Mouse (Mus musculus) limb, embryonic 12.5 days (tissue): Measurements from ENCODE around the gene Tstd1. TPM values are rescaled to one million over a fixed set of nuclear protein-coding genes. Genes with fewer than 3 reads are reported as not detected.

Experiments
- ATAC-seq: fragments of 200-750 bp; cut with Nextera tagmentation; 2 replicates; pipeline ENCODE4 v1.8.0; 2017; ENCODE audit warnings: low read depth, moderate TSS enrichment; ENCODE audit not compliant: insufficient number of reproducible peaks, insufficient read depth, low FRiP score, low TSS enrichment
- H3K27ac ChIP-seq: fragments of 300-500 bp; sonication (generic); 2 replicates; pipeline ENCODE4 v1.5.1; 2016; ENCODE audit warnings: mild to moderate bottlenecking, moderate library complexity
- H3K27me3 ChIP-seq: fragments of 300-500 bp; sonication (generic); 2 replicates; pipeline ENCODE4 v1.6.1; 2016; ENCODE audit warnings: mild to moderate bottlenecking, moderate library complexity
- H3K36me3 ChIP-seq: fragments of 300-500 bp; sonication (generic); 2 replicates; pipeline ENCODE4 v1.6.1; 2016; ENCODE audit warnings: mild to moderate bottlenecking, moderate library complexity
- H3K4me1 ChIP-seq: fragments of 300-500 bp; sonication (generic); replicated peaks from 2 replicates; pipeline ENCODE4 v1.6.1; 2016
- H3K4me2 ChIP-seq: fragments of 300-500 bp; sonication (generic); 2 replicates; pipeline ENCODE4 v1.6.1; 2016; ENCODE audit warnings: mild to moderate bottlenecking, moderate library complexity
- H3K4me3 ChIP-seq: fragments of 300-500 bp; sonication (generic); replicated peaks from 2 replicates; pipeline ENCODE4 v1.5.1; 2016; ENCODE audit warnings: mild to moderate bottlenecking
- H3K9ac ChIP-seq: fragments of 300-500 bp; sonication (generic); replicated peaks from 2 replicates; pipeline ENCODE4 v1.6.1; 2016; ENCODE audit warnings: mild to moderate bottlenecking, moderate library complexity
- H3K9me3 ChIP-seq: fragments of 300-500 bp; sonication (generic); 2 replicates; pipeline ENCODE4 v1.6.1; 2016; ENCODE audit warnings: mild to moderate bottlenecking, moderate library complexity
- WGBS: fragments of 180-500 bp; shearing (Covaris S2); methylation state at CpG from one replicate; pipeline ENCODE4 v1.1.7; 2016; 5-methylcytosine and 5-hydroxymethylcytosine counted together
- polyA plus RNA-seq: library from polyadenylated mRNA; unstranded; fragments of >200 nt; fragmentation: Nextera tagmentation; extraction: Ambion mirVana; gene quantifications from 2 replicates; pipeline ENCODE4 v1.2.1, GENCODE M21; 2016

Tstd1 gene
- polyA plus RNA-seq, 1 experiment from 2014 or later = 7.5 TPM

- Histone ChIP-seq H3K27ac (no peak overlapping the region), H3K36me3 (peaks cover 66% of the 10 kb centered on the region), H3K4me1 (no peaks in the 10 kb centered on the region), H3K4me2 (no peak overlapping the region), H3K9ac (no peak overlapping the region), H3K27me3 (no peaks in the 10 kb centered on the region), H3K4me3 (no peak overlapping the region), H3K9me3 (no peaks in the 10 kb centered on the region)
- WGBS = 66% methylated on average over 12 of the region's 12 CpGs
- no peak for ATAC-seq
These were observed 715 bp downstream of the Tstd1 start for GRCm38 (mm10) chr1:171419291-171419882.

GRCm38 (mm10) chr1:171419905-171420304 lies 1.2 kb downstream of the Tstd1 start:
- no peak overlapping the region for H3K4me3 ChIP-seq
- H3K27me3 ChIP-seq = no peaks in the 10 kb centered on the region
- no peak for ATAC-seq
- peaks cover 62% of the 10 kb centered on the region for H3K36me3 ChIP-seq
- no peak overlapping the region for H3K9ac ChIP-seq
- H3K9me3 ChIP-seq = no peaks in the 10 kb centered on the region
- no peak overlapping the region for H3K27ac ChIP-seq
- no peak overlapping the region for H3K4me2 ChIP-seq
- no peaks in the 10 kb centered on the region for H3K4me1 ChIP-seq
- WGBS = 85% methylated on average over 5 of the region's 5 CpGs

- Histone ChIP-seq H3K27me3 (no peaks in the 10 kb centered on the region), H3K4me3 (no peak overlapping the region), H3K9ac (no peak overlapping the region), H3K36me3 (peaks cover 35% of the 10 kb centered on the region), H3K4me2 (no peak overlapping the region), H3K27ac (no peak overlapping the region), H3K9me3 (no peaks in the 10 kb centered on the region), H3K4me1 (no peaks in the 10 kb centered on the region)
- WGBS = 90% methylated on average over 8 of the region's 8 CpGs
- ATAC-seq = no peak
These were observed 3.9 kb downstream of the Tstd1 start for GRCm38 (mm10) chr1:171422504-171423095.

DNA sequence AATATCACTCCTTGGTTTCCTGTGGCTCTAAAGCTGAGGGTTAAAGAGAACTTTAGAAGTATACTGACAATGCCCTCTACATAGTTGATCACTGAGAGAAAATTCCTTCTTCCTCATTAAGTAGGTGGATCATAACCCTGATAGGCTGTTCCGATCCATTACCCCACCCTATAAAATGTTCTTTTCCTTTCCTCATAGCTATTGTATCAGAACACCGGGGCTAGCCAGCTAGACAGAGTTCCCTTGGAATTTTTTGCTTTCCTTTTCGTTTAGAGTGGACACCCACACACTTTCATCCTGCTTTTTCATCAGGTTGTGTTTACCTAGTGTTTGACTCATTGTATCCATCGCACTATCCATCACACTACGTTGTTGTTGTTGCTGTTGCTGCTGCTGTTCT lies 6.0 kb downstream of the Tstd1 start:
- no peaks in the 10 kb centered on the region for H3K4me1 ChIP-seq
- no peak overlapping the region for H3K27ac ChIP-seq
- 79% methylated on average over 5 of the region's 5 CpGs for WGBS
- H3K9me3 ChIP-seq = no peaks in the 10 kb centered on the region
- no peak overlapping the region for H3K4me3 ChIP-seq
- no peak overlapping the region for H3K4me2 ChIP-seq
- no peak overlapping the region for H3K9ac ChIP-seq
- no peaks in the 10 kb centered on the region for H3K27me3 ChIP-seq
- peaks cover 15% of the 10 kb centered on the region for H3K36me3 ChIP-seq
- ATAC-seq = no peak

DNA sequence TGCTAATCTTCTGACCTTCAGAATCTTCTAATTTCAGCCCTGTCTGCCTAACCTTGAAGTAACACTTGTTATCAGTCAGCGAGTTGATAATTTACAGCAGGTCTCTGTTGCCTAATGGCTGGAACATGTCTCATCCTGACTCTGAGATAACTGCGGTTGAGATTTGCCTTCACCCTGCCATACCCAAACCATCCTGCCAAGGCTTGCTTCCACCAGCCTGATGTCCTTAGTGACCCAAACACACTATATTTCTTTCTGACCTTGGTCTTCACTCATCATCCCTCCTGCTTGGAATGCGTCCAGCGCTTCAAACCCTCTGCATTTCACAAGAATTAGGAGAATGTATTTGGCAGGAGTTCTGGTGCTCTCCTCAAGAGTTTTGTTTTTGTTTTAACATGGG lies 6.5 kb downstream of the Tstd1 start:
- Histone ChIP-seq H3K4me3 (no peak overlapping the region), H3K9me3 (no peaks in the 10 kb centered on the region), H3K36me3 (peaks cover 11% of the 10 kb centered on the region), H3K27ac (no peak overlapping the region), H3K4me1 (no peaks in the 10 kb centered on the region), H3K9ac (no peak overlapping the region), H3K27me3 (no peaks in the 10 kb centered on the region), H3K4me2 (no peak overlapping the region)
- ATAC-seq = no peak
- WGBS = 72% methylated on average over 4 of the region's 4 CpGs

DNA sequence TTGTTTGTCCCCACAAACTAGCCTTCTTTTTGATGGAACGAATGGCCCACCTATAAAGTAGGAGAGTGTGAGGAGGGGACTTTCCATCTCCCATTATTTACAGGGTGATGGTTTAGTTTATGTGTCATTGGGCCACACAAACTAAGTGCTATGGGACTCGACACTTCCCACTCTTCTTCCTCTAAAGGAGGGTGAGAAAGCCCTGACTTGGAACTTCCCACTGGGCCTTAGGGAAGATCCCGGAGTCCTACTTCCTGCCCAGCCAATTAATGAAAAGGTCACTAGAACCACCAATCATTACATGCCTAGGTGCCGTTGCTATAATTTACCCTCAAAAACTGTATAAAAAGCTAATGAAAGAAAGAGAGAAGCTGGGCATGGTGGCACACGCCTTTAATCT lies 13.5 kb downstream of the Tstd1 start:
- Histone ChIP-seq H3K4me1 (peaks cover 10% of the 10 kb centered on the region), H3K36me3 (no peaks in the 10 kb centered on the region), H3K27me3 (peaks cover 18% of the 10 kb centered on the region), H3K27ac (no peak overlapping the region), H3K4me2 (no peak overlapping the region), H3K9ac (no peak overlapping the region), H3K4me3 (no peak overlapping the region), H3K9me3 (no peaks in the 10 kb centered on the region)
- WGBS = 68% methylated on average over 5 of the region's 5 CpGs
- no peak for ATAC-seq

DNA sequence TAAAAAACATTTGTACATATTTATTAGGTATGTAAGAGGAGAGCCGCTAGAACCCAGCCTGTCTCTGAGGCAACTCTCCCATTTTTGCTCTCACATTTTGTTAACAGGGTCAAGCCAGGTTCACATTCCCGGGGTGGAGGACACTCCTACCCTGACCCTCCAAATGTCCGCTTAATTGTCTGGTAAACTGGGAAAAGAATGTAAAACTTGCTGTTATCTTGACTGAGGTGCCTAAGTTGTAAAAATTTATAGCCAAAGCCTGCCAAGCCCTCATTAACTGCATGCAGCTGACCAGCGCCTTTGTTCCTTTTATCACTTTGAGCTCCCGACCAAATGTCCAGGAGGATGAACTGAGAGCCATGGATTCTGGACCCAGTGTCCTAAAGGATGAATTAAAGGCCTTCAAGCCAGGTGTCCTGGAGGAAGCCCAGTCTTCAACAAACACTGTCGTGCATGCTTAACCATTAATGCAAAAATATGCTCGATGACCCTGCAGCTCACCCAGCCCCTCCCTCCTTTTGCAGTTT lies 16.7 kb downstream of the Tstd1 start:
- Histone ChIP-seq H3K4me2 (no peak overlapping the region), H3K4me3 (no peak overlapping the region), H3K9ac (no peak overlapping the region), H3K9me3 (no peaks in the 10 kb centered on the region), H3K36me3 (no peaks in the 10 kb centered on the region), H3K27me3 (peaks cover 47% of the 10 kb centered on the region), H3K4me1 (peaks cover 37% of the 10 kb centered on the region), H3K27ac (no peak overlapping the region)
- WGBS = 8% methylated on average over 7 of the region's 7 CpGs
- no peak for ATAC-seq

GRCm38 (mm10) chr1:171435974-171436373 lies 17.3 kb downstream of the Tstd1 start:
- Histone ChIP-seq H3K9me3 (no peaks in the 10 kb centered on the region), H3K4me2 (no peak overlapping the region), H3K4me1 (peaks cover 38% of the 10 kb centered on the region), H3K27ac (no peak overlapping the region), H3K4me3 (no peak overlapping the region), H3K9ac (no peak overlapping the region), H3K27me3 (peaks cover 47% of the 10 kb centered on the region), H3K36me3 (no peaks in the 10 kb centered on the region)
- ATAC-seq = no peak
- 28% methylated on average over 1 of the region's 1 CpGs for WGBS

GRCm38 (mm10) chr1:171437264-171438013 lies 18.8 kb downstream of the Tstd1 start, which contains the start of gene F11r:
Gene F11r (plus strand): TSS chr1:171437535.
- Histone ChIP-seq H3K27me3 (peaks cover 47% of the 10 kb centered on the region), H3K27ac (0 out of 2 replicates have a peak within 1 kb of the TSS, but pooled peaks have one; percentile 25), H3K4me1 (peaks cover 38% of the 10 kb centered on the region), H3K36me3 (no peaks in the 10 kb centered on the region), H3K9ac (peak within 1 kb of the TSS; percentile 14; the same call in 1 of the 2 replicates), H3K4me2 (peak within 1 kb of the TSS; percentile 65), H3K9me3 (no peaks in the 10 kb centered on the region), H3K4me3 (peak within 1 kb of the TSS; percentile 48)
- WGBS = under 1% methylated on average over 46 of the region's 46 CpGs
- peak; percentile 48 for ATAC-seq

- Histone ChIP-seq H3K27ac (0 out of 2 replicates have a peak overlapping the region, but pooled peaks have one; percentile 25), H3K4me3 (peak overlapping the region; percentile 48), H3K9ac (peak overlapping the region; percentile 14; the same call in 1 of the 2 replicates), H3K4me2 (peak overlapping the region; percentile 65), H3K4me1 (peaks cover 38% of the 10 kb centered on the region), H3K9me3 (no peaks in the 10 kb centered on the region), H3K27me3 (peaks cover 47% of the 10 kb centered on the region), H3K36me3 (no peaks in the 10 kb centered on the region)
- ATAC-seq = no peak
- 2% methylated on average over 18 of the region's 18 CpGs for WGBS
These were observed 19.5 kb downstream of the Tstd1 start for GRCm38 (mm10) chr1:171438014-171438670.

DNA sequence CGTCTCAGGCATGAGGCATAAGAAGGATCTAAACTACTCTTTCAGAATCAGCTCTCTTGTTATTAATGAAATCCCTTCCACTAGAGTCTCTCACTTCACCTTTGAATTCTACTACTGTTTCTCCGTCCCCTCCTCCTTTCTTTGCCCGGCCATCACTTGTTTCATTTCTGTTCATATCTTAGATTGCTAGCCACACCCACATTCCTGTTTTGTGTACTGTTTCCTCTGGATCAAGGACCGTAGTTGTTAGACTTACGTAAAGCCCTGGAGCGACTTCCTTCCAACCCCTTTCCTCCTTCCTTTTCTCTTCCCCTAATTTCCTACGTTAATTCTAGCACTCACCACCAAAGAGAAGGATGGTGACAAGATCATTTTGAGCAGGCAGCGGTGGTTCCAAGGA lies 20.4 kb downstream of the Tstd1 start:
- WGBS = 23% methylated on average over 8 of the region's 8 CpGs
- no peak for ATAC-seq
- Histone ChIP-seq H3K9ac (no peak overlapping the region), H3K4me3 (peak overlapping the region; percentile 48), H3K27ac (no peak overlapping the region), H3K36me3 (no peaks in the 10 kb centered on the region), H3K4me1 (peaks cover 38% of the 10 kb centered on the region), H3K4me2 (peak overlapping the region; percentile 65), H3K9me3 (peaks cover 5% of the 10 kb centered on the region; the same call in 1 of the 2 replicates), H3K27me3 (peaks cover 47% of the 10 kb centered on the region)
